Mouse (Mus musculus) liver, adult 2 months (tissue): ENCODE measurements around the gene Gm17087. TPM values are rescaled to one million over a fixed set of nuclear protein-coding genes. Genes with fewer than 3 reads are reported as not detected.

Experiments used
- DNase-seq: peaks from one replicate; pipeline ENCODE4 v3.0.0-alpha.2; 2011; ENCODE audit warnings: low read depth, low spot score; ENCODE audit errors: extremely low read depth
- H3K27ac ChIP-seq: fragments of 200-500 bp; replicated peaks from 2 replicates; pipeline ENCODE4 v1.5.1; 2012; ENCODE audit warnings: low read depth, mild to moderate bottlenecking, control low read depth, inconsistent platforms, low read length; ENCODE audit not compliant: insufficient read depth
- H3K27me3 ChIP-seq: fragments of 200-500 bp; 2 replicates; pipeline ENCODE4 v1.6.1; 2012; ENCODE audit warnings: mild to moderate bottlenecking, moderate library complexity, low read length, inconsistent platforms; ENCODE audit not compliant: control insufficient read depth, insufficient read depth
- H3K36me3 ChIP-seq: fragments of 200-500 bp; 2 replicates; pipeline ENCODE4 v1.6.1; 2012; ENCODE audit warnings: low read length, inconsistent platforms; ENCODE audit not compliant: control insufficient read depth, insufficient read depth
- H3K4me1 ChIP-seq: fragments of 200-500 bp; 2 replicates; pipeline ENCODE4 v1.6.1; 2011; ENCODE audit warnings: low read length; ENCODE audit not compliant: control insufficient read depth, insufficient read depth
- H3K4me3 ChIP-seq: fragments of 200-500 bp; 2 replicates; pipeline ENCODE4 v1.5.1; 2011; ENCODE audit warnings: low read depth, mild to moderate bottlenecking, control low read depth, low read length, moderate library complexity; ENCODE audit not compliant: insufficient read depth
- H3K79me2 ChIP-seq: fragments of 200-500 bp; 2 replicates; pipeline ENCODE4 v1.6.1; 2012; ENCODE audit warnings: inconsistent platforms, mild to moderate bottlenecking, low read length, moderate library complexity; ENCODE audit not compliant: control insufficient read depth, insufficient read depth
- H3K9ac ChIP-seq: fragments of 200-500 bp; 2 replicates; pipeline ENCODE4 v1.6.1; 2012; ENCODE audit warnings: low read depth, mild to moderate bottlenecking, control low read depth, inconsistent platforms, low read length
- CTCF ChIP-seq: fragments of 200-500 bp; IDR thresholded peaks from 2 replicates; pipeline ENCODE4 v1.5.1; 2011; ENCODE audit warnings: low read depth, low read length, control low read depth
- POLR2A ChIP-seq: fragments of 200-500 bp; IDR thresholded peaks from 2 replicates; pipeline ENCODE4 v1.6.1; 2011; ENCODE audit warnings: low read length, control low read depth; ENCODE audit not compliant: insufficient read depth; ENCODE audit errors: extremely low read depth
- WGBS: fragments of 180-500 bp; shearing (Covaris S2); methylation state at CpG from one replicate; pipeline ENCODE4 v1.1.7; 2018; 5-methylcytosine and 5-hydroxymethylcytosine counted together
- polyA plus RNA-seq: library from polyadenylated mRNA; depleted of rRNA; stranded (reverse); fragments of >200 nt; gene quantifications from 2 replicates; pipeline ENCODE4 v1.2.3, GENCODE M21; 2012
- total RNA-seq: library from RNA; depleted of rRNA; stranded (reverse); fragments of >200 nt; gene quantifications from 2 replicates; pipeline ENCODE4 v1.2.3, GENCODE M21; 2014

Gm17087 gene
- total and polyA plus RNA-seq, 2 experiments, result not detected

DNA sequence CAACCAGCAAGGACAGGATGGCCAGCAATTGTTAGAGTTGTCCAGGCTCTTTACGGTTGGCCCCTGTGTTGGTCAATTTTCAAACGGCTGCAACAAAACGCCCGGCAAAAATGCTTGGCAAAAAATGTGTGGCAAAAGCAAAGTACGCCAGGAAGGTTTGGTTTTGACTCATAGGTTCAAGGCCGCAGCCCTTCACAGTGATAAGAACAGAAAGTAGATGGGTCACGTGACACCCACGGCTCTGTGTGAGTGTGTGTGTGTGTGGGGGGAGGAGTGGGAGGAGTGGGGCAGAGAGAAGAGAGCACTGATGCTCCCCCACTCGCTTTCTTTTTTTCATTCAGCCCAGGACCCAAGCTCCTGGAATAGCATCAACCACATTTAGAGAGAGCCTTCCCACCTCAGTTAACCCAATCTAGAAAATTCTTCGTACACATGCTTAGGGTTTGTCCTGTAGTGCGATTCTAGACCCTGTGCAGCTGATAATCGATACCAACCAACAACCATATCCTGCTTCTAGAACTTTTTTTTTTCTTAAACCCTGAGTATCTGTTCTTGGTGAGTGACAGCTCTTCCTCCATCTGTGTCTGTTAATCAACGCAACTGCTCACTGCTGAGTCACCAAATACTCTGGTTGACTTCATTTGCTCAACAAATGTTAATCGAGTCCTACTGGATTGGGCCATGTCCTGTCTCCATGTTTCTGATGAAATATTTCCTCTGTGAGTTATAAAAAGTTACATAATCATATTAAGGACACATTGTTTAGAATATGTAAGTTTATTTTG, 4.5 kb downstream of the Gm17087 start:
- Histone ChIP-seq H3K79me2 (no peaks in the 10 kb centered on the region), H3K27me3 (no peaks in the 10 kb centered on the region), H3K36me3 (no peaks in the 10 kb centered on the region), H3K4me1 (no peaks in the 10 kb centered on the region), H3K4me3 (no peak overlapping the region), H3K27ac (no peak overlapping the region), H3K9ac (no peak overlapping the region)
- DNase-seq, result peak; percentile 9
- TF ChIP-seq CTCF (no peak), POLR2A (no peak)
- WGBS, result 55% methylated on average over 14 of the region's 14 CpGs

DNA sequence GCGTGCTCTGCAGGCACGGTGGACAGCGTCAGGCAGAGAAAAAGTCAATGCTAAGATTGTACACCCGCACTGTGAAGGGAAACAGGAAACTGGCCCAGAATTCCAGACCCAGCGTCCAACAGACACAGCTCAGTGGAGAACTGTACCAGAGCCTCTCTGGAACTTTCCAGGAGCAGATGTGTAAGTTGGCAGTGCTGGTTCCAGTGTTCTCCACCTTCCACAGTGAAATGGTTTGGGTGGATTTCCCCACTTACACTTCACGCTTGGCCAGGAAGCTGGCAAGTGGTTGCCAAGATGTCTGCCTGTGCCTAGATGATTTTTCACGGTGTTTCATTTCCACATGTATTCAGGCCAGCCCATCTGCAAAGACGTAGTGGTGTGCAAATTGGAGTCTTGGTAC, 8.8 kb downstream of the Gm17087 start:
- Histone ChIP-seq H3K4me1 (no peaks in the 10 kb centered on the region), H3K79me2 (no peaks in the 10 kb centered on the region), H3K4me3 (no peak overlapping the region), H3K27me3 (no peaks in the 10 kb centered on the region; the same call in 1 of the 2 replicates), H3K27ac (no peak overlapping the region), H3K36me3 (no peaks in the 10 kb centered on the region), H3K9ac (no peak overlapping the region)
- TF ChIP-seq CTCF (no peak), POLR2A (no peak)
- DNase-seq, result no peak
- WGBS, result 76% methylated on average over 8 of the region's 8 CpGs

DNA sequence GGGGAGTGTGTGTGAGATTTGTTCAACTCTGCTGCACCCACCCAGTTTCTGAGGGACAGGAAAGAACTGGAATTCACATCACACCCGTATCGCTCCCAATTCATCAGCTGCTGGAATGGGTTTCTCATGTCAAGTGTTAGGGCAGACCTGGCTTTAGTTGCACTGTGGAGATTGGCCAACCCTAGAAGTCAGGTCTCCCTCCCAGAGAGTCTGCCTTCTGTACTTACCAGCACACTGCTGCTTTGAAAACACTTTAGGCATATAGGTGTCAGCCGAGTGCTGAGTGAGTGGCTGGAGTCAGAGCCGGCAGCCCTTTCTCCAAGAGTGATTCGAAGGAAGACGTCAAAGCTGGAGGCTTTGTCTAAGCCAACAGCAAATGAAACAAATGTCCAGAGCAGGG, 10.5 kb downstream of the Gm17087 start:
- Histone ChIP-seq H3K27ac (no peak overlapping the region), H3K4me1 (no peaks in the 10 kb centered on the region), H3K79me2 (no peaks in the 10 kb centered on the region), H3K27me3 (no peaks in the 10 kb centered on the region; the same call in 1 of the 2 replicates), H3K4me3 (no peak overlapping the region), H3K36me3 (no peaks in the 10 kb centered on the region), H3K9ac (no peak overlapping the region)
- TF ChIP-seq CTCF (no peak), POLR2A (no peak)
- DNase-seq, result no peak
- WGBS, result 83% methylated on average over 6 of the region's 6 CpGs

DNA sequence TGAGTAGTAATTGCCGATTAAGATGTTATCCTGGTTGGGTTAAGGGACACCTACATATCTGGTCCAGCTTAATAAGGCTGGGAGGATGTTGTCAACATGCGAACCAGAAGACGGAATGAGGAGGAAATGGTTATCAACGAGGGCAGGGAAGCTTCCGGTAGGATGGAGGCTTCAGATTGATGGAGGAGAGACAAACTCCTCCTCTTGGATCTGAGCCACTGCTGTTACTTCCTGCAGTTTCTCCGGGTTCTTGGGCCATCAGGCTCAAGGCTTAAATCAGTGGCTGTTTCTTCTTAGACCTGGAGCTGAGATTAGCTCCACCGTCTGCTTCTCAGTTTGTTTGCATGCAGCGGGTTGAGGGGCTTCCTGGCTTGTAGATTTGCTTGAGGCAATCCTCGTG, 11.0 kb downstream of the Gm17087 start:
- no peak for DNase-seq
- Histone ChIP-seq H3K9ac (no peak overlapping the region), H3K79me2 (no peaks in the 10 kb centered on the region), H3K36me3 (no peaks in the 10 kb centered on the region), H3K4me1 (no peaks in the 10 kb centered on the region), H3K4me3 (no peak overlapping the region), H3K27ac (no peak overlapping the region), H3K27me3 (no peaks in the 10 kb centered on the region; the same call in 1 of the 2 replicates)
- TF ChIP-seq POLR2A (no peak), CTCF (no peak)
- WGBS, result 70% methylated on average over 9 of the region's 9 CpGs

DNA sequence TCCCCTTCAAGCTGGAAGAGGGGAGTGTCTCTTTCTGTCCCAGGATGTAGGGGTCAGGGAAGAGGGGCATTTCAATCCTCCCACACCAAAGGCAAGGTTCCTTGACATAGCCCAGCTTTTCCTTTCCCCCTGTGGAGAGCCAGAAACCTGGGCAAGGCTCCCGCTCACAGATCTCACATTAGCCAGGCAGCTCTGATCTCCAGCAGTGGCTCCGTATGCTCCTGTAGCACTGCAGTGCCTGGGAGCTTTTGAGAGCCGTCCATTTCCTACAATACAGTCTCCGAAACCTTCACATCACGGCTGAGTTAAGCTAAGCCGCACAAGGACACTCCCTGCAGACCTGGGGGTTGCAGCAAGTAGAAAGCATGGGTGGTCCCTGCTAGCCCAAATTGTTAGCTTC, 12.5 kb downstream of the Gm17087 start:
- H3K36me3 ChIP-seq, result no peaks in the 10 kb centered on the region
- H3K27me3 ChIP-seq, result no peaks in the 10 kb centered on the region; the same call in 1 of the 2 replicates
- DNase-seq, result no peak
- H3K4me1 ChIP-seq, result no peaks in the 10 kb centered on the region
- TF ChIP-seq CTCF (no peak), POLR2A (no peak)
- H3K79me2 ChIP-seq, result no peaks in the 10 kb centered on the region
- no peak overlapping the region for H3K9ac ChIP-seq
- no peak overlapping the region for H3K4me3 ChIP-seq
- no peak overlapping the region for H3K27ac ChIP-seq
- WGBS, result 80% methylated on average over 6 of the region's 6 CpGs

DNA sequence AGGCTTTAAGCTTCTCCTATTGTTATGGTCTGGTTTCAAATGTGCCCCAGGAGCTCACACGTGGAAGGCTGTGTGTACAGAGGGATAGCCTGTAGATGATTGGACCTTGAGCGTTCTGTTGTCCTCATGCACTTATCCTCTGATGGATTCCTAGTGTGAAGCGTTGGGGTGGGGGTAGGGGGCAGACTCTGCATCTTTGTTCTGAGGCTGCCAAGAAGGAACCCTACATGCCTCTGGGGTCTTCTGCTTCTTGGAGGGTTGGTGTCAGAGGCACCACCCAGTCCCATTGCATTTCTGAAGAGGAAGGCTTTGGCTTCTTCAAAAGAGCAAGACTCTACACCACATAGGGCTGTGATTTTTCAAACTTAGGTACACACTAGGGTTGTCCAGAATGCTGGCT, 13.1 kb downstream of the Gm17087 start:
- no peak for DNase-seq
- Histone ChIP-seq H3K79me2 (no peaks in the 10 kb centered on the region), H3K4me3 (no peak overlapping the region), H3K27ac (no peak overlapping the region), H3K4me1 (no peaks in the 10 kb centered on the region), H3K27me3 (no peaks in the 10 kb centered on the region; the same call in 1 of the 2 replicates), H3K9ac (no peak overlapping the region), H3K36me3 (no peaks in the 10 kb centered on the region)
- WGBS, result 75% methylated on average over 3 of the region's 3 CpGs
- TF ChIP-seq POLR2A, result no peak
- TF ChIP-seq CTCF, result no peak
